Mouse (Mus musculus) fibroblast of lung, adult 2 months (primary cell): ENCODE results near the gene Atf7ip.

ENCODE experiments used
- DNase-seq: peaks from one replicate; pipeline ENCODE4 v3.0.0-alpha.2; 2011; ENCODE audit warnings: low read depth

Atf7ip gene

GRCm38 (mm10) chr6:136522658-136523057 lies 16.7 kb downstream of the Atf7ip start:
- DNase-seq = no peak

GRCm38 (mm10) chr6:136524751-136525150 lies 18.8 kb downstream of the Atf7ip start:
- no peak for DNase-seq

- no peak for DNase-seq
These were observed 19.6 kb downstream of the Atf7ip start for GRCm38 (mm10) chr6:136525567-136525966.

DNA sequence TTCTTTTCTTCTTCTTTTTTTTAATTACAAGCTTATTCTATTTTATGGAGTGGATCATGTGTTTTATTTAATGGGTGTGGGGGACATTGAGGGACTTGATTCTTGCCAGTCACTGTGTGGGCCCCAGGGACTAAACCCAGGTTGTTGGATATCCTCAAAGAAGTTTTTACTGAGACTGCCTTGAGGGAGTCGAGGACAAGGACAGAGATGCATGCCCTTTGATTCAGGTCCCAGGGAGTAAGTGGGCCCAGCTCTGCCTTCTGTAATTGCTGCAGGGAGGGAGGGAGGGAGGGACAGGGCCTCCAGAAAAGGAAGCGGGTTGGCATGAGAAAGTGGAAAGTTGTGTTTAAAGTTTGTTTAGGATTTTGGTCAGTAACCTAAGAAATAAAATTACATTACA lies 23.2 kb downstream of the Atf7ip start:
- no peak for DNase-seq

DNA sequence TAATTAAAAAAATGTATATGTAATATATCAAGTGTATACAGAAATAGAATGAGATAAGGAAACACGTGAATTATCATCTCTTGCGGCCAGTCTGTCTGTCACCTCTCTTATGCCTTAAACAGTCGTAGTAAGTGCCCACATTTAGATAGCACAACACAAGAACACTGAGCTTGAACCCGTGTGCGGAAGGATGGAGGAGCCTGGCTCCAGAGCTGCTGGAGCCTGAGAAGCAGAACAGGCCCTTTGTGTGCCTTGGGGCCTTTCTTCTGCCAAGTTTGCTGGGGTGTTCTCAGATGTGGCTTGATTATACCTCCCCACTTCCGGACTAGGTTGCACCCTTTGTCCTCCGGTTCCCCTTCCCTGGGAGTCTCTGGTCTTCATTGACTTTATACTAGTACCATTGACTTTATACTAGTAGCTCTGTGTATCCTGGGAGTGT lies 25.8 kb downstream of the Atf7ip start:
- DNase-seq = no peak

GRCm38 (mm10) chr6:136532535-136533291 lies 26.7 kb downstream of the Atf7ip start:
- DNase-seq = peak; percentile 70

- DNase-seq = no peak
These were observed 27.8 kb downstream of the Atf7ip start for GRCm38 (mm10) chr6:136533804-136534203.

GRCm38 (mm10) chr6:136534444-136534843 lies 28.5 kb downstream of the Atf7ip start:
- DNase-seq = no peak

- no peak for DNase-seq
These were observed 29.2 kb downstream of the Atf7ip start for GRCm38 (mm10) chr6:136535176-136535575.

DNA sequence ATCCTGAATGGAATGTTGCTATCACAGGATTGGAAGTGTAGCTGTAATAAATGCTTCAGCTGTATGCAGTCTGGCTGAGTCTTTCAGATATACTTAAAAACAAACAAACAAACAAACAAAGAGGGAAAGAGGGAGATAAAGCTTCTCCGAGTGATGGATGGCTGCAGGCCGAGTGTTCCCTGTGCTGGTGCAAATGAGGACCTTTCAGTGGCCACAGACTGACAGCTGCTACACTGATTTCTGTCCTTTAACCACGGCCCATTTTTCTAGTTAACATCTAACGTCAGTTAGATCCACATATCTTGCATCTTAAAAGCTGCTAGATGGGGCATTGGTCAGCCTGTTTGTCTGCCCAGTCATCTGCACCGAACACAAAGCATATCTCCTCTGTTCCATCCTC lies 30.2 kb downstream of the Atf7ip start:
- DNase-seq = no peak

GRCm38 (mm10) chr6:136541350-136541749 lies 35.4 kb downstream of the Atf7ip start:
- no peak for DNase-seq

GRCm38 (mm10) chr6:136542105-136542504 lies 36.1 kb downstream of the Atf7ip start:
- no peak for DNase-seq

DNA sequence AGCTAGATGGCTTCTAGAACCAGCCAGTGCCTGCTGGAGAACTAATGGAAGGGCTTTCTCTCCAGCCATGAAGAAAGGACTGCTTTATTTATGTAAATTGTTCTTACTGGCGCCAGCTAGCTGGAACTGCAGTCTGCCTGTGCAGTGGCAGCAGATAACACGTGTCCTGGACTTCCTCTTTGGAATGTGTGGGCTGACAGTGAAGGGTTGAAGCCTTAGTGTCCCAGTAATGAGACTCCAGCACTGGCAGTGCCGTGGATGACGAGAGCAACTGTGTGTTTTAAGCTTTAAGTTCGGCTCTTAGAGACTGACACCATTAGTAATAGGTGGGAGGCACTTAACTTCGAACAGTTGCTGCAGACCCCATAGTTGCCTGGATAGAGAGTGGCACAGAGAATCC lies 37.2 kb downstream of the Atf7ip start:
- no peak for DNase-seq

- DNase-seq = no peak
These were observed 39.4 kb downstream of the Atf7ip start for GRCm38 (mm10) chr6:136545284-136545870.

- DNase-seq = no peak
These were observed 40.3 kb downstream of the Atf7ip start for GRCm38 (mm10) chr6:136546286-136546685.

DNA sequence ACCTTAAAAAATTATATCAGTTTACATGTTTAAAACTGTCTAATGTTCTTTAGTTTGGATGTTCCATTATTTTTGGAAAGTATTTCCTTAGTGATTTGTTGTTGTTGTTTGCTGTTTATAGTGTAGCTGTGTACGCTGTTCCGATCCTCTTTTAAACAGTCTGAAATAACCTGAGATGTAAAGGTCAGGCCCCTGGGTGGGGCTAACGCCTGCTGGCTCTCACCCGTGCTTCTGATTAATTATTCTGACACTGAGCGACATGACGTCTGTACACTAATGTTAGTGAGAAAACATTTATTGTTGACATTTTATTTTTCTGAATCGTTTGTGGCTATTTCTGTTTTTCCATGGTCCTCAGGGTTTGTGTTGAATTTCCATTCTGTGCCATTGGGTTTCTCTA lies 41.0 kb downstream of the Atf7ip start:
- DNase-seq = no peak

GRCm38 (mm10) chr6:136548041-136548770 lies 42.2 kb downstream of the Atf7ip start:
- DNase-seq = no peak

GRCm38 (mm10) chr6:136548796-136549195 lies 42.8 kb downstream of the Atf7ip start:
- no peak for DNase-seq

DNA sequence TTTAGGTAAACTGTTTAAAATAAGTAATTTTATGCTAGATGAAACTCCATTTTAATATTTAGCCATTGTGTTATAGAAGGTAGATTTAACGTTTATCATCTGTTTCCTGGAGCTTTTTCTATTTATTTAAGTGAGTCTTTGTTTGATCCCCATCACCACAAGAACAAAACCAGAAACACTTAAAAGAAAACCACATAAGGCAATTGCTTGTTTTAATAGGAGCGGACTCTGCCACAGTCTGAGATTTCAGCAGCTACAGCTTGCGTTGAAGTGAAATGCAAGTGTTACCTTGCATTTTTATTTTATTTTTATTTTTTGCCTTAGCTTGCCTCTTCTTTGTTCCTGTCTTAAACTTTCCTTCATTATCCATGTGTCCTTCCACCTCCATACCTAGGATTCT lies 43.6 kb downstream of the Atf7ip start:
- no peak for DNase-seq

DNA sequence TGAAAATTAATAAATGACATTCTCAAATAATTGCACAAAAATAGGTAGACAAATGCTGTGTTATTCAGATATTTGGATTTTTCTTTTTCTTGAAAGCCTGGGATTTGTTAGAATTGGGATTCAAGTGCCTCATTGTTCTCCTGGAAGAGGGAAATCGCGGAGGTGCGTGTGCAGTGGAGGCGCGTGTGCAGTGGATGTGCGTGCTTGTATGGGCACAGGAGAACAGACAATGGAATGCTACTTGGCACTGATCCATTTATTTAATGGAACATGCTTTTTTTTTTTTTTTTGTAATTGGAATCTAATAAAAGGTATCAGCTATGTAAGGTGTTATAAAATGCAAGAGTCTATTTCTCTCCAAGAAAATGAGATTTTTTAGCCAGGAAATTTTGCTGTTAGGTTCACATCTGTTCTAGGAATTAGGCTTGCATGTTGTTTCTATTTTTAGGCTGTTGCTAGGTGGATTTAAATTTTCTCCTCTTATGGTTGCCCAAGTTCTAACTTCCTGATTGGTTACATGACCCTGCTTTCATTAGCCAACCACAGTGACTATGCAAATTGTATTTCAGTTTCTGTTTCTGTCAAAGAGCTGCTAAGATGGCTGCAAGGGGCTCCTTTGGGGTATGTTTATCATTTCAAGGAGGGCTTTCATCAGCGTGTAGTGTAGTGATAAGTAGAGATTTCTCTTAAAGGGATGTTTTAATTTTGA lies 44.8 kb downstream of the Atf7ip start:
- DNase-seq = no peak

GRCm38 (mm10) chr6:136551550-136552109 lies 45.7 kb downstream of the Atf7ip start:
- no peak for DNase-seq

GRCm38 (mm10) chr6:136553156-136553555 lies 47.2 kb downstream of the Atf7ip start:
- DNase-seq = no peak
